Comparison of ENCODE assay signal across 25 mouse cellular contexts in the genomic region with DNA sequence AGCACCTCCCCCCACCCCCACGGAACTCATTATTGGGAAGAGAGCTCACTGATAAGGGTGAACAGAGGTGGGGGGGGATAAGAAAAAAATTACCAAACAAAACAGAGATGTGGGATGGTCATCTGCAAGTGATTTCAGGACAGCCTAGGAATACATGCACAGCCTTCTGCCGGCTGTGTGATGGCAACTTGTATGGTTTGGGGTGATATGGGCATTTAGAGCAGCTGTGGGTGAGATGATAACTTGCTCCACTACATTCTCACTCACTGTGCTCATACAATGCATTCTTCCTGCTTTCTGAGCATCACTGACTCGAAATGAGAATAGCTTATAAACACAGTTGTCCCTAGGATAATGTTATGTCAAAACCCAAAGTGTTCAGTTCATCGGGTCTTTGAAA.
DNase-seq lines count a peak whose midpoint lies in the region; ATAC-seq and TF ChIP-seq lines count a peak whose summit lies in the region.
"Had no signal": no experiment of that assay in that cellular context is flagged by ENCODE, and none has a peak within 500 bp of the region (broad histone marks: within the 10 kb centered on the region; RNA-seq: fewer than 3 reads in every experiment).

No protein-coding gene starts in this region.

- TF ChIP-seq POLR2A in limb, embryonic 14.5 days (IDR thresholded peaks at IDR 0.05; ENCODE audit: borderline replicate concordance, extremely low read depth, insufficient read depth, insufficient read length), result no peak

- no peak overlapping the region for H3K9ac ChIP-seq in heart, embryonic 11.5 days (ENCODE audit: low read depth, low read length)
- H3K9ac ChIP-seq in lung, postnatal 0 days (replicated peaks; ENCODE audit: low read depth), result no peak overlapping the region
- H3K9ac ChIP-seq in embryonic facial prominence, embryonic 15.5 days, result no peak overlapping the region
- no peak overlapping the region for H3K9ac ChIP-seq in limb, embryonic 14.5 days (ENCODE audit: low read depth, low read length, severe bottlenecking)
- H3K9ac ChIP-seq: embryonic facial prominence, embryonic 13.5 days; forebrain, embryonic 12.5 days; heart, embryonic 13.5 days; hindbrain, embryonic 14.5 days had no signal

- no peak overlapping the region for H3K27ac ChIP-seq in heart, embryonic 11.5 days (ENCODE audit: low read depth, low read length)
- H3K27ac ChIP-seq in heart, embryonic 10.5 days, result no peak overlapping the region
- H3K27ac ChIP-seq in lung, postnatal 0 days (ENCODE audit: low read length), result no peak overlapping the region
- H3K27ac ChIP-seq in embryonic facial prominence, embryonic 15.5 days (replicated peaks), result 0 out of 2 replicates have a peak overlapping the region, but pooled peaks have one; percentile 17
- H3K27ac ChIP-seq in limb, embryonic 14.5 days (replicated peaks; ENCODE audit: low read depth, low read length), result 0 out of 2 replicates have a peak overlapping the region, but pooled peaks have one; percentile 19
- H3K27ac ChIP-seq: embryonic facial prominence, embryonic 13.5 days; forebrain, embryonic 12.5 days; heart, embryonic 13.5 days; hindbrain, embryonic 14.5 days; hindbrain, postnatal 0 days had no signal

- no peaks in the 10 kb centered on the region for H3K27me3 ChIP-seq in heart, embryonic 11.5 days (ENCODE audit: control insufficient read depth, insufficient read depth, low read length)
- no peaks in the 10 kb centered on the region for H3K27me3 ChIP-seq in heart, embryonic 10.5 days (ENCODE audit: insufficient read depth, poor library complexity, severe bottlenecking)
- H3K27me3 ChIP-seq in lung, postnatal 0 days (replicated peaks; ENCODE audit: insufficient read depth, low read length), result no peaks in the 10 kb centered on the region
- no peaks in the 10 kb centered on the region for H3K27me3 ChIP-seq in embryonic facial prominence, embryonic 15.5 days
- no peaks in the 10 kb centered on the region for H3K27me3 ChIP-seq in limb, embryonic 14.5 days (ENCODE audit: control insufficient read depth, insufficient read depth, low read length)
- H3K27me3 ChIP-seq: forebrain, embryonic 12.5 days; heart, embryonic 13.5 days had no signal

- DNase-seq in heart, embryonic 10.5 days (ENCODE audit: low spot score), result no peak
- DNase-seq in lung, postnatal 10 days, result peak; percentile 6
- no peak for DNase-seq in lung, postnatal 0 days (ENCODE audit: low spot score)
- peak; percentile 4 for DNase-seq in limb, embryonic 14.5 days (ENCODE audit: low spot score)
- DNase-seq: adrenal gland, adult 2 months; adrenal gland, postnatal 14 days; cerebellum, adult 11 months; cerebellum, adult 2 months; cerebellum, adult 9-11 months; cerebellum, postnatal 25 days; gastrocnemius, postnatal 10 days; gastrocnemius, postnatal 36 days; heart, adult 11 months; heart, postnatal 14 days; heart, postnatal 4 days had no signal

- ATAC-seq in heart, embryonic 11.5 days (replicated peaks; ENCODE audit: insufficient number of reproducible peaks, low FRiP score, low TSS enrichment), result peak; percentile 65
- no peak for ATAC-seq in lung, postnatal 0 days
- ATAC-seq in embryonic facial prominence, embryonic 15.5 days (ENCODE audit: insufficient number of reproducible peaks, low FRiP score, low TSS enrichment, low read depth), result no peak
- peak; percentile 50; the same call in 1 of the 2 replicates for ATAC-seq in limb, embryonic 14.5 days (ENCODE audit: low FRiP score, low read depth)
- no peak for ATAC-seq in inflammation-experienced regulatory T-cells, adult 6 months
- ATAC-seq: CD4-positive, CD25-positive, alpha-beta regulatory T cell, adult 4 months; forebrain, embryonic 16.5 days; hindbrain, postnatal 0 days had no signal

- 63% methylated on average over 4 of the region's 4 CpGs for WGBS in heart, embryonic 11.5 days (ENCODE audit: insufficient replicate concordance)
- 61% methylated on average over 4 of the region's 4 CpGs for WGBS in heart, embryonic 10.5 days
- 69% methylated on average over 4 of the region's 4 CpGs for WGBS in lung, postnatal 0 days
- 53% methylated on average over 4 of the region's 4 CpGs for WGBS in embryonic facial prominence, embryonic 15.5 days
- WGBS in limb, embryonic 14.5 days, result 73% methylated on average over 4 of the region's 4 CpGs

- no peak overlapping the region for H3K4me2 ChIP-seq in heart, embryonic 11.5 days
- no peak overlapping the region for H3K4me2 ChIP-seq in lung, postnatal 0 days (replicated peaks; ENCODE audit: low read depth, low read length)
- no peak overlapping the region for H3K4me2 ChIP-seq in embryonic facial prominence, embryonic 15.5 days (replicated peaks)
- no peak overlapping the region for H3K4me2 ChIP-seq in limb, embryonic 14.5 days (replicated peaks; ENCODE audit: low read depth, low read length, severe bottlenecking)
- H3K4me2 ChIP-seq: embryonic facial prominence, embryonic 13.5 days; forebrain, embryonic 12.5 days; heart, embryonic 13.5 days; hindbrain, embryonic 14.5 days had no signal

- no peaks in the 10 kb centered on the region for H3K36me3 ChIP-seq in heart, embryonic 11.5 days (ENCODE audit: control insufficient read depth, insufficient read depth, low read length)
- no peaks in the 10 kb centered on the region for H3K36me3 ChIP-seq in heart, embryonic 10.5 days
- H3K36me3 ChIP-seq in lung, postnatal 0 days (ENCODE audit: insufficient read depth, low read length), result no peaks in the 10 kb centered on the region
- no peaks in the 10 kb centered on the region for H3K36me3 ChIP-seq in embryonic facial prominence, embryonic 15.5 days
- H3K36me3 ChIP-seq in limb, embryonic 14.5 days (ENCODE audit: control insufficient read depth, insufficient read depth, low read length), result no peaks in the 10 kb centered on the region
- H3K36me3 ChIP-seq: embryonic facial prominence, embryonic 13.5 days; forebrain, embryonic 12.5 days; heart, embryonic 13.5 days had no signal

- no peak for TF ChIP-seq EP300 in lung, postnatal 0 days (IDR thresholded peaks at IDR 0.05)

- H3K4me3 ChIP-seq in heart, embryonic 11.5 days (ENCODE audit: low read depth, low read length), result no peak overlapping the region
- no peak overlapping the region for H3K4me3 ChIP-seq in heart, embryonic 10.5 days
- no peak overlapping the region for H3K4me3 ChIP-seq in lung, postnatal 0 days (ENCODE audit: low read depth, low read length)
- no peak overlapping the region for H3K4me3 ChIP-seq in embryonic facial prominence, embryonic 15.5 days (replicated peaks)
- H3K4me3 ChIP-seq in limb, embryonic 14.5 days (replicated peaks; ENCODE audit: low read length), result no peak overlapping the region
- H3K4me3 ChIP-seq: embryonic facial prominence, embryonic 13.5 days; forebrain, embryonic 12.5 days; heart, embryonic 13.5 days had no signal

- H3K9me3 ChIP-seq in heart, embryonic 11.5 days (replicated peaks; ENCODE audit: control insufficient read depth, low read length), result no peaks in the 10 kb centered on the region
- no peaks in the 10 kb centered on the region for H3K9me3 ChIP-seq in heart, embryonic 10.5 days
- H3K9me3 ChIP-seq in lung, postnatal 0 days (ENCODE audit: low read length), result no peaks in the 10 kb centered on the region
- no peaks in the 10 kb centered on the region for H3K9me3 ChIP-seq in embryonic facial prominence, embryonic 15.5 days (replicated peaks)
- H3K9me3 ChIP-seq in limb, embryonic 14.5 days (ENCODE audit: control insufficient read depth, low read length), result no peaks in the 10 kb centered on the region
- H3K9me3 ChIP-seq: embryonic facial prominence, embryonic 13.5 days; forebrain, embryonic 12.5 days; heart, embryonic 13.5 days had no signal

- TF ChIP-seq CTCF in lung, postnatal 0 days (IDR thresholded peaks at IDR 0.05), result no peak

- H3K4me1 ChIP-seq in heart, embryonic 11.5 days (ENCODE audit: control insufficient read depth, insufficient read depth, low read length), result no peaks in the 10 kb centered on the region
- peaks cover 6% of the 10 kb centered on the region; the same call in 1 of the 2 replicates for H3K4me1 ChIP-seq in heart, embryonic 10.5 days
- H3K4me1 ChIP-seq in lung, postnatal 0 days (ENCODE audit: insufficient read depth, low read depth, low read length), result no peaks in the 10 kb centered on the region
- peaks cover 6% of the 10 kb centered on the region; the same call in 1 of the 2 replicates for H3K4me1 ChIP-seq in embryonic facial prominence, embryonic 15.5 days
- no peaks in the 10 kb centered on the region for H3K4me1 ChIP-seq in limb, embryonic 14.5 days (ENCODE audit: control insufficient read depth, insufficient read depth, low read length)

Comparison
In these comparisons a context has a peak if more than half of its experiments do, and no peak if none do; other contexts are left out.
1. DNase-seq: peak in lung, postnatal 10 days (single experiment) and limb, embryonic 14.5 days (single experiment); none in heart, embryonic 10.5 days (single experiment) and lung, postnatal 0 days (single experiment).
2. ATAC-seq: peak in heart, embryonic 11.5 days (single experiment) and limb, embryonic 14.5 days (single experiment); none in lung, postnatal 0 days (single experiment), embryonic facial prominence, embryonic 15.5 days (single experiment) and inflammation-experienced regulatory T-cells, adult 6 months (single experiment).
3. H3K27ac ChIP-seq: peak in embryonic facial prominence, embryonic 15.5 days (single experiment) and limb, embryonic 14.5 days (single experiment); none in heart, embryonic 11.5 days (single experiment), heart, embryonic 10.5 days (single experiment) and lung, postnatal 0 days (single experiment).